Mouse (Mus musculus) CH12.LX (cell line): Measurements from ENCODE around the gene Fam120c.

Experiments
- CHD1 ChIP-seq: IDR thresholded peaks from 2 replicates; pipeline ENCODE4 v1.6.1; 2012; ENCODE audit warnings: low read depth, low read length, improper control_type of control experiment, inconsistent platforms
- CTCF ChIP-seq, 2 experiments: IDR thresholded peaks in 1 of 2; conservative IDR thresholded peaks in 1 of 2; 2 replicates each; pipeline ENCODE4 v1.5.1; 2011 to 2012; ENCODE audit warnings: low read depth in 2 of 2, low read length in 2 of 2, improper control_type of control experiment in 1 of 2, inconsistent platforms in 1 of 2, mild to moderate bottlenecking in 1 of 2, moderate library complexity in 1 of 2
- IRF4 ChIP-seq: IDR thresholded peaks from 2 replicates; pipeline ENCODE4 v1.6.1; 2014; ENCODE audit warnings: low read depth, mild to moderate bottlenecking, inconsistent platforms, low read length, improper control_type of control experiment
- MAFK ChIP-seq: IDR thresholded peaks from 2 replicates; pipeline ENCODE4 v1.6.1; 2011; ENCODE audit warnings: low read length, improper control_type of control experiment; ENCODE audit not compliant: insufficient replicate concordance
- PAX5 ChIP-seq: IDR thresholded peaks from 2 replicates; pipeline ENCODE4 v1.6.1; 2012; ENCODE audit warnings: low read length, inconsistent platforms, mixed read lengths
- POLR2A ChIP-seq: IDR thresholded peaks from 2 replicates; pipeline ENCODE4 v1.6.1; 2011; ENCODE audit warnings: low read depth, mild to moderate bottlenecking, improper control_type of control experiment, low read length
- ZKSCAN1 ChIP-seq: IDR thresholded peaks from 2 replicates; pipeline ENCODE4 v1.6.1; 2012; ENCODE audit warnings: low read depth, inconsistent platforms, low read length, improper control_type of control experiment, borderline replicate concordance
- ZNF384 ChIP-seq: IDR thresholded peaks from 2 replicates; pipeline ENCODE4 v1.6.1; 2012; ENCODE audit warnings: low read depth, low read length, improper control_type of control experiment, inconsistent platforms

- TF ChIP-seq CTCF (conservative IDR thresholded peaks at IDR 0.05 in 1 of 2, IDR thresholded peaks at IDR 0.05 in 1 of 2; ENCODE audit: low read depth in 2 of 2, low read length in 2 of 2) (no peak), POLR2A (no peak), MAFK (no peak), PAX5 (no peak), CHD1 (no peak), ZNF384 (no peak), IRF4 (no peak), ZKSCAN1 (no peak)
Observed at GRCm38 (mm10) chrX:151508536-151508935, 164.6 kb downstream of the Fam120c start.
